Mouse (Mus musculus) MEL (cell line): ENCODE measurements around the gene Olfr49. TPM values are rescaled to one million over a fixed set of nuclear protein-coding genes. Genes with fewer than 3 reads are reported as not detected.

Experiments
- DNase-seq: peaks from one replicate; pipeline ENCODE4 v3.0.0; 2011; ENCODE audit warnings: low read depth, low spot score
- H3K27ac ChIP-seq: 2 replicates; pipeline ENCODE4 v1.5.1; 2012; ENCODE audit warnings: low read depth, mild to moderate bottlenecking, control low read depth, low read length, moderate library complexity; ENCODE audit not compliant: control insufficient read depth
- H3K27me3 ChIP-seq, 2 experiments: fragments of 150-350 bp in 1 of 2; sonication (generic) in 1 of 2; 2 replicates each; pipeline ENCODE4 v1.6.1; 2012; ENCODE audit warnings: low read length in 2 of 2, mild to moderate bottlenecking in 2 of 2, improper control_type of control experiment in 1 of 2, moderate library complexity in 1 of 2; ENCODE audit not compliant: insufficient read depth in 2 of 2, control insufficient read depth in 1 of 2
- H3K36me3 ChIP-seq, 2 experiments: 2 replicates each; pipeline ENCODE4 v1.6.1; 2012 to 2014; ENCODE audit warnings: low read length in 2 of 2, improper control_type of control experiment in 1 of 2, inconsistent platforms in 1 of 2, mild to moderate bottlenecking in 1 of 2; ENCODE audit not compliant: insufficient read depth in 2 of 2, control insufficient read depth in 1 of 2
- H3K4me1 ChIP-seq, 2 experiments: fragments of 150-350 bp in 1 of 2; sonication (generic) in 1 of 2; 2 replicates each; pipeline ENCODE4 v1.6.1; 2012; ENCODE audit warnings: low read length in 2 of 2, improper control_type of control experiment in 1 of 2, mild to moderate bottlenecking in 1 of 2; ENCODE audit not compliant: insufficient read depth in 2 of 2, control insufficient read depth in 1 of 2
- H3K4me3 ChIP-seq, 2 experiments: fragments of 150-350 bp in 1 of 2; sonication (generic) in 1 of 2; 2 replicates each; pipeline ENCODE4 v1.5.1; 2012; ENCODE audit warnings: low read depth in 2 of 2, low read length in 2 of 2, mild to moderate bottlenecking in 2 of 2, moderate library complexity in 2 of 2, control low read depth in 1 of 2, improper control_type of control experiment in 1 of 2; ENCODE audit not compliant: control insufficient read depth in 1 of 2, insufficient read depth in 1 of 2
- H3K79me2 ChIP-seq: 2 replicates; pipeline ENCODE4 v1.6.1; 2012; ENCODE audit warnings: mild to moderate bottlenecking, low read length, moderate library complexity; ENCODE audit not compliant: control insufficient read depth, poor library complexity, insufficient read depth
- H3K9ac ChIP-seq: 2 replicates; pipeline ENCODE4 v1.6.1; 2012; ENCODE audit warnings: low read depth, mild to moderate bottlenecking, control low read depth, low read length, moderate library complexity; ENCODE audit not compliant: control insufficient read depth, poor library complexity, severe bottlenecking
- H3K9me3 ChIP-seq: fragments of 150-350 bp; sonication (generic); replicated peaks from 2 replicates; pipeline ENCODE4 v1.6.1; 2012; ENCODE audit warnings: mild to moderate bottlenecking, low read length, improper control_type of control experiment, moderate library complexity; ENCODE audit not compliant: insufficient read depth
- BHLHE40 ChIP-seq: IDR thresholded peaks from 2 replicates; pipeline ENCODE4 v1.6.1; 2012; ENCODE audit warnings: low read depth, mild to moderate bottlenecking, inconsistent platforms, low read length, improper control_type of control experiment, borderline replicate concordance
- CTCF ChIP-seq, 3 experiments: IDR thresholded peaks in 2 of 3; conservative IDR thresholded peaks in 1 of 3; 2 replicates each; pipeline ENCODE4 v1.5.1; 2011 to 2012; ENCODE audit warnings: low read length in 3 of 3, low read depth in 2 of 3, mild to moderate bottlenecking in 2 of 3, improper control_type of control experiment in 1 of 3, inconsistent platforms in 1 of 3, mixed read lengths in 1 of 3, moderate library complexity in 1 of 3; ENCODE audit not compliant: control insufficient read depth in 1 of 3, insufficient read depth in 1 of 3, poor library complexity in 1 of 3, severe bottlenecking in 1 of 3
- E2F4 ChIP-seq: IDR thresholded peaks from 2 replicates; pipeline ENCODE4 v1.6.1; 2011; ENCODE audit warnings: low read depth, low read length, improper control_type of control experiment, borderline replicate concordance
- ELF1 ChIP-seq: IDR thresholded peaks from 2 replicates; pipeline ENCODE4 v1.6.1; 2014; ENCODE audit warnings: low read depth, mild to moderate bottlenecking, inconsistent platforms, low read length, improper control_type of control experiment, moderate library complexity
- EP300 ChIP-seq, 2 experiments: IDR thresholded peaks; 2 replicates each; pipeline ENCODE4 v1.6.1; 2011; ENCODE audit warnings: improper control_type of control experiment in 2 of 2, low read length in 2 of 2, low read depth in 1 of 2, mild to moderate bottlenecking in 1 of 2
- ETS1 ChIP-seq: IDR thresholded peaks from 2 replicates; pipeline ENCODE4 v1.6.1; 2012; ENCODE audit warnings: low read depth, mild to moderate bottlenecking, inconsistent platforms, low read length, improper control_type of control experiment, moderate library complexity
- GABPA ChIP-seq: IDR thresholded peaks from 2 replicates; pipeline ENCODE4 v1.6.1; 2012; ENCODE audit warnings: low read depth, mild to moderate bottlenecking, inconsistent platforms, low read length, improper control_type of control experiment, moderate library complexity
- GATA1 ChIP-seq: IDR thresholded peaks from 2 replicates; pipeline ENCODE4 v1.6.1; 2011; ENCODE audit warnings: low read depth, low read length, improper control_type of control experiment
- MAFK ChIP-seq: IDR thresholded peaks from 2 replicates; pipeline ENCODE4 v1.6.1; 2011; ENCODE audit warnings: low read depth, mild to moderate bottlenecking, low read length, improper control_type of control experiment, borderline replicate concordance
- MAZ ChIP-seq: IDR thresholded peaks from 2 replicates; pipeline ENCODE4 v1.6.1; 2012; ENCODE audit warnings: low read depth, mild to moderate bottlenecking, inconsistent platforms, low read length, improper control_type of control experiment
- MEF2A ChIP-seq: IDR thresholded peaks from 2 replicates; pipeline ENCODE4 v1.6.1; 2014; ENCODE audit warnings: low read depth, mild to moderate bottlenecking, inconsistent platforms, low read length, improper control_type of control experiment; ENCODE audit not compliant: poor library complexity, insufficient replicate concordance, severe bottlenecking; ENCODE audit errors: extremely low read depth
- MXI1 ChIP-seq: IDR thresholded peaks from 2 replicates; pipeline ENCODE4 v1.6.1; 2011; ENCODE audit warnings: mild to moderate bottlenecking, low read depth, low read length, improper control_type of control experiment
- NELFE ChIP-seq: IDR thresholded peaks from 2 replicates; pipeline ENCODE4 v1.6.1; 2011; ENCODE audit warnings: low read depth, low read length, improper control_type of control experiment
- NRF1 ChIP-seq: IDR thresholded peaks from 2 replicates; pipeline ENCODE4 v1.6.1; 2014; ENCODE audit warnings: low read depth, mild to moderate bottlenecking, inconsistent platforms, low read length, improper control_type of control experiment, moderate library complexity; ENCODE audit not compliant: poor library complexity, insufficient read depth, severe bottlenecking
- POLR2AphosphoS2 ChIP-seq: IDR thresholded peaks from 2 replicates; pipeline ENCODE4 v1.6.1; 2011; ENCODE audit warnings: low read length, improper control_type of control experiment
- POLR2AphosphoS5 ChIP-seq: IDR thresholded peaks from 2 replicates; pipeline ENCODE4 v1.6.1; 2012; ENCODE audit warnings: low read depth, borderline replicate concordance, mild to moderate bottlenecking, inconsistent platforms, low read length, moderate library complexity, mixed read lengths
- RAD21 ChIP-seq: IDR thresholded peaks from 2 replicates; pipeline ENCODE4 v1.6.1; 2011; ENCODE audit warnings: mild to moderate bottlenecking, low read depth, low read length, improper control_type of control experiment
- SIN3A ChIP-seq: IDR thresholded peaks from 2 replicates; pipeline ENCODE4 v1.6.1; 2012; ENCODE audit warnings: low read length, improper control_type of control experiment, inconsistent platforms
- SMC3 ChIP-seq: IDR thresholded peaks from 2 replicates; pipeline ENCODE4 v1.6.1; 2011; ENCODE audit warnings: low read depth, low read length, improper control_type of control experiment
- TAL1 ChIP-seq: IDR thresholded peaks from 2 replicates; pipeline ENCODE4 v1.6.1; 2012; ENCODE audit warnings: mild to moderate bottlenecking, inconsistent platforms, low read length, moderate library complexity, mixed read lengths
- TCF12 ChIP-seq: IDR thresholded peaks from 2 replicates; pipeline ENCODE4 v1.6.1; 2014; ENCODE audit warnings: low read depth, mild to moderate bottlenecking, inconsistent platforms, low read length, improper control_type of control experiment, moderate library complexity
- ZC3H11A ChIP-seq: IDR thresholded peaks from 2 replicates; pipeline ENCODE4 v1.6.1; 2012; ENCODE audit warnings: low read depth, mild to moderate bottlenecking, inconsistent platforms, low read length, improper control_type of control experiment
- ZKSCAN1 ChIP-seq: IDR thresholded peaks from 2 replicates; pipeline ENCODE4 v1.6.1; 2012; ENCODE audit warnings: low read depth, mild to moderate bottlenecking, inconsistent platforms, low read length, improper control_type of control experiment, moderate library complexity
- ZMIZ1 ChIP-seq: IDR thresholded peaks from 2 replicates; pipeline ENCODE4 v1.6.1; 2012; ENCODE audit warnings: low read depth, mild to moderate bottlenecking, inconsistent platforms, low read length, improper control_type of control experiment, moderate library complexity
- ZNF384 ChIP-seq: IDR thresholded peaks from 2 replicates; pipeline ENCODE4 v1.6.1; 2012; ENCODE audit warnings: low read depth, mild to moderate bottlenecking, inconsistent platforms, low read length, improper control_type of control experiment
- polyA plus RNA-seq, 2 experiments: library from polyadenylated mRNA; stranded (reverse) in 1 of 2; unstranded in 1 of 2; fragments of >175 nt in 1 of 2; fragments of >200 nt in 1 of 2; gene quantifications; 2 replicates each; pipeline versions ENCODE4 v1.2.1 to v1.2.4; 2012; ENCODE audit warnings: low replicate concordance in 2 of 2, low read depth in 1 of 2; ENCODE audit not compliant: insufficient read length in 2 of 2, insufficient read depth in 1 of 2, missing spikeins in 1 of 2
- total RNA-seq: library from RNA; depleted of rRNA; stranded (reverse); fragments of 300-350 nt; gene quantifications from 2 replicates; pipeline ENCODE4 v1.2.3, GENCODE M21; 2012

Gene Olfr49
- total and polyA plus RNA-seq, 3 experiments: not detected

DNA sequence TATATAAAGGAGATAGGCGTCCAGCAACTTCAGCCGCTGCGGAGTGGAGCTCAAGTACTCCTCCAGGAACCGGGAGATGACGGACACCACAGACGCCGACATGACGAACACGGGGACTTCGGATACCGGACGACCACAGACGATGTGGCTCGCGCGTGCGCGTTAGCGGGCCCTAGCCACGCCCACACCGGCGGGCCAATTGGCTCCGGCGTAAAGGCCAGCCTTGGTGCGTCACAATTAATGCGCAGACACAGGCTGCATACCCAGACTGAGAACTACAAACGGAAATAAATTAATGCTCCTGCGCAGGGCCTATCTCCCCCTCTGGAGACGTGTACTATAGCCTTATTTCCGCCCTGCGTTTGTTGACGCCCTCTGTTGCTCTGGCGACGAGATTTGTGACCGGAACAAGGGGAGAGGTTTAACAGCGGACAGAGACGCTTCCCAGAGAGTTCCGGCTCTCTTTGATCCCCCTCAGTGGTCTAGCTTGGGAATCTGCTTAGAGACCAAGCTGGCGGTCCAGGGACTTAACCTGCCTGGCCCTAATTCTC is 30.9 kb downstream of the Olfr49 start, which contains the start of the genes Dad1 and Abhd4 (continued):
- no peak for TF ChIP-seq MAFK
- TF ChIP-seq POLR2AphosphoS2: peak; percentile 90; the same call in 1 of the 2 replicates
- no peak for TF ChIP-seq POLR2AphosphoS5
- TF ChIP-seq GATA1: peak; percentile 76
- TF ChIP-seq E2F4: no peak
- 0 out of 6 replicates have a peak, but pooled peaks of 1 of the 3 experiments have one; percentile 1 for TF ChIP-seq CTCF (IDR thresholded peaks at IDR 0.05 in 2 of 3, conservative IDR thresholded peaks at IDR 0.05 in 1 of 3; ENCODE audit: control insufficient read depth in 1 of 3, insufficient read depth in 1 of 3, low read depth in 2 of 3, low read length in 3 of 3, poor library complexity in 1 of 3, severe bottlenecking in 1 of 3)

DNA sequence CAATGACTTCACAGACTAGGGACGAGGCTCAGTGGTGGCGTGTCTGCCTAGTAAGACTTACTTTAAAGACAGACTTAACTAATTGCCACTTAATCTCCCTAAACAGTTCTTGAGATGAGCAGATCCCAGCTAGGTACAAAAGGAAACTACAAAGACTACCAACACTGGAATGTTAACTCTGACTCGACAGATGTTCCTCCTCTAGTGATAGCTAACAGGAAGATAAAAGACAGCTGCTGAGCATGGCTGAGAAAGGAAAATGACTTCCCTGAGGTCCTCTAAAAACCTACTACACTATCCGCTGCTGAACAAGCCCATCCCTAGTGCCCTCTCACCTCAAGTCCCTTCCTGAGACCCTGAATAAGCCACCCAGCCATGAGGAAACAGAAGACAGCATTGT is 34.6 kb downstream of the Olfr49 start:
- Histone ChIP-seq H3K27ac (no peak overlapping the region), H3K27me3 (no peaks in the 10 kb centered on the region), H3K9ac (no peak overlapping the region), H3K4me1 (peaks cover 2 to 22% of the 10 kb centered on the region in 2 experiments), H3K36me3 (peaks cover 6 to 25% of the 10 kb centered on the region in 2 experiments), H3K9me3 (no peaks in the 10 kb centered on the region)
- peak; percentile 32 for DNase-seq
- TF ChIP-seq TCF12: peak; percentile 30; the same call in 1 of the 2 replicates
- TF ChIP-seq EP300 (IDR thresholded peaks at IDR 0.05; ENCODE audit: low read depth in 1 of 2, low read length in 2 of 2): peak in 1 of 2 experiments; percentile 18; a peak in 1 of 4 replicates
- TF ChIP-seq MEF2A: no peak
- peak; percentile 53 for TF ChIP-seq TAL1
- peak; percentile 35; the same call in 1 of the 2 replicates for TF ChIP-seq GATA1
- no peak for TF ChIP-seq NELFE
- TF ChIP-seq ZNF384: no peak
- TF ChIP-seq SMC3: no peak
- TF ChIP-seq ETS1: 0 out of 2 replicates have a peak, but pooled peaks have one; percentile 41
- TF ChIP-seq SIN3A: no peak
- TF ChIP-seq RAD21: no peak
- TF ChIP-seq ELF1: no peak
- TF ChIP-seq, all 39 proteins: peak for 5
- peaks cover 50% of the 10 kb centered on the region for H3K79me2 ChIP-seq
- H3K4me3 ChIP-seq: no peak overlapping the region

- TF ChIP-seq MXI1 (no peak), BHLHE40 (no peak), ZKSCAN1 (no peak), GABPA (no peak), ZC3H11A (no peak), RAD21 (no peak), SIN3A (no peak), MAZ (no peak), ZMIZ1 (no peak), POLR2AphosphoS2 (no peak), NELFE (no peak), NRF1 (no peak)
- peaks cover 53% of the 10 kb centered on the region for H3K79me2 ChIP-seq
- no peaks in the 10 kb centered on the region for H3K27me3 ChIP-seq
- H3K9ac ChIP-seq: no peak overlapping the region
- no peak overlapping the region for H3K27ac ChIP-seq
- no peaks in the 10 kb centered on the region for H3K9me3 ChIP-seq
- DNase-seq: no peak
- peaks cover 11 to 25% of the 10 kb centered on the region in 2 experiments for H3K36me3 ChIP-seq
- peaks cover 2 to 22% of the 10 kb centered on the region in 2 experiments for H3K4me1 ChIP-seq
- no peak overlapping the region for H3K4me3 ChIP-seq
Measured at GRCm38 (mm10) chr14:54249326-54249725, 35.4 kb downstream of the Olfr49 start.
